Mouse (Mus musculus) spleen, postnatal 4 days (tissue): ENCODE results near the gene Cxcl17.
"Not testable (repeated sequence)": the region's sequence is repeated elsewhere in the genome, so short reads cannot be mapped to it uniquely, and the experiment has no call there.

Source experiments
- DNase-seq, 2 experiments: peaks; one replicate each; pipeline ENCODE4 v3.0.0; 2022; ENCODE audit warnings: low spot score in 2 of 2

Gene Cxcl17

GRCm38 (mm10) chr7:25426380-25426779, 13.7 kb upstream of the Cxcl17 start:
- not testable (repeated sequence) for DNase-seq

GRCm38 (mm10) chr7:25424429-25424828, 11.7 kb upstream of the Cxcl17 start:
- peak; percentile 81 to 93 for DNase-seq

- no peak for DNase-seq
Observed at GRCm38 (mm10) chr7:25422286-25422841, 9.7 kb upstream of the Cxcl17 start.

GRCm38 (mm10) chr7:25419943-25420342, 7.3 kb upstream of the Cxcl17 start:
- no peak for DNase-seq

GRCm38 (mm10) chr7:25419536-25419935, 6.8 kb upstream of the Cxcl17 start:
- DNase-seq: no peak

GRCm38 (mm10) chr7:25417597-25417996, 4.9 kb upstream of the Cxcl17 start:
- DNase-seq: peak; percentile 36 to 73

GRCm38 (mm10) chr7:25411861-25412260, 825 bp downstream of the Cxcl17 start:
- DNase-seq: no peak

- DNase-seq: no peak
Observed at GRCm38 (mm10) chr7:25410969-25411615, 1.6 kb downstream of the Cxcl17 start.

- no peak for DNase-seq
Observed at GRCm38 (mm10) chr7:25409114-25409760, 3.4 kb downstream of the Cxcl17 start.

- no peak for DNase-seq
Observed at GRCm38 (mm10) chr7:25406468-25406867, 6.2 kb downstream of the Cxcl17 start.

GRCm38 (mm10) chr7:25402671-25403101, 10.0 kb downstream of the Cxcl17 start:
- peak; percentile 50 to 78 for DNase-seq

- no peak for DNase-seq
Observed at GRCm38 (mm10) chr7:25401986-25402385, 10.7 kb downstream of the Cxcl17 start.

- DNase-seq: no peak
Observed at GRCm38 (mm10) chr7:25401551-25401950, 11.1 kb downstream of the Cxcl17 start.

- not testable (repeated sequence) for DNase-seq
Observed at GRCm38 (mm10) chr7:25399028-25399427, 13.7 kb downstream of the Cxcl17 start.

GRCm38 (mm10) chr7:25398610-25399009, 14.1 kb downstream of the Cxcl17 start, which contains the start of gene Lipe:
TSS of gene Lipe (minus strand) at chr7:25398710.
- no peak for DNase-seq

- DNase-seq: no peak
Observed at GRCm38 (mm10) chr7:25396621-25397020, 16.1 kb downstream of the Cxcl17 start.

- peak; percentile 93 to 94 for DNase-seq
Observed at GRCm38 (mm10) chr7:25395558-25396521, 16.8 kb downstream of the Cxcl17 start.

- DNase-seq: peak in 1 of 2 experiments; percentile 28
Observed at GRCm38 (mm10) chr7:25395186-25395557, 17.5 kb downstream of the Cxcl17 start.

GRCm38 (mm10) chr7:25394754-25395153, 17.9 kb downstream of the Cxcl17 start:
- DNase-seq: no peak

- no peak for DNase-seq
Observed at GRCm38 (mm10) chr7:25393451-25394210, 19.1 kb downstream of the Cxcl17 start.

- no peak for DNase-seq
Observed at GRCm38 (mm10) chr7:25392851-25393250, 19.8 kb downstream of the Cxcl17 start.
